Mouse (Mus musculus): Measurements from ENCODE around the gene Nkx1-2.

Gene Nkx1-2

DNA sequence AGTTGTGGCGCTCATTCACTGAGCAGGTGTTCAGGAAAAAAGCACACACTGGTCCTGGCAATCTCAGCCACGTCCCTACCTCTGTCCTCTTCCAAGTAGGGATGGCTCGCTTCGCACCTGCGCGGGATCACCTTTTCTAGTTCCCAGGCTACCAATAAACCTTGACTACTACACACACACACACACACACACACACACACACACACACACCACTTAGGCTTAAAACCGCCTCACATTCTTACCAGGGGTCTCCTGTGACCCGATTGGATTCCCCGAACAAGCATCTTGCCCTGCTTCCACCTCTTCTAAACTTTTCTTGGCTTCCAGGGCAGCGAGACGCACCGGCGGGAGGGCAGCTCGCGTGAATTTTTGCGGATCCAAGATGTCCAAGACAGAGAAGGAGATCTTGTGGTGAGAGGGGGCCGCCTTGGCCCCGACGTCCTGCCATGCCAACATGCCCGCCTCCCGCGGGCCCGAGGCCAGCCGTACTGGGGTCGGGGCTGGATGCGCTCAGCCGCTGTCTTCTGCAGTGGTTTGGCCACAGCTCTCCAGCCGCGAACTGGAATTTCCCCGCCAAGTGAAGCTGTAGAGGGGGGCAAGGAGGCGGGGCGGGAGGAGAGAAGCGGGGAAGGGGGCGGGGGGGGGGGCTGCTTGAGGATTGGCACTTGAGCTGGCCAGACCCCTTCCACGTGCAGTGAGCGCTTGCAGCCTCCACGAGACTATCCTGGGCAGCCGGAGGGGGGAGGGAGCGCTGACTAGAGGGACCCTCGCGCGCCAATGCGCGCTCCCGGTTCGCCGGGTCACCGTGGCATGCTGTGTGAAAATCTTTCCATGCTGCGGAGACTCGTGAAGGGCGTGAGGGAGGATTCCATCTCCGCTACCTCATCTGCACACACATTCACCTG is at the start of gene Nkx1-2:
Nkx1-2 (minus strand) TSS at position 567 of the 905 bp plus-strand sequence.
- DNase-seq (ENCODE audit: low read depth in 1 of 2, low spot score in 2 of 2), result no peak

DNA sequence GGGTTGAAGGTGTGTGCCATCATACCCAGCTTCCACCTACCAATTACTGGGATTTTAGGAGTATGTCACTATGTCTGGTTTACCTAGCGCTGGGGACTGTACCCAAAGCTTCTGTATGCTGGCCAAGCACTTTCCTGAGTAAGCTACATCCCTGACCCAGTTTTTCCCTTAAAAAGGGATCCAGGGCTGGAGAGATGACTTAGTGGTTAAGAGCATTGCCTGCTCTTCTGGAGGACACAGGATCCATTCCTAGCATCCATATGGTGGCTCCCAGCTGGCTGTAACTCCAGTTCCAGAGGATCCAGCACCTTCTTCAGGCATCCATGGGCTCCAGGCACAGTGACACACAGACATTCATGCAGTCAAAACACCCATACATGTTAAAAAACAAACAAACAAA is 47.1 kb upstream of the Nkx1-2 start:
- no peak for DNase-seq (ENCODE audit: low read depth in 1 of 2, low spot score in 2 of 2)

DNA sequence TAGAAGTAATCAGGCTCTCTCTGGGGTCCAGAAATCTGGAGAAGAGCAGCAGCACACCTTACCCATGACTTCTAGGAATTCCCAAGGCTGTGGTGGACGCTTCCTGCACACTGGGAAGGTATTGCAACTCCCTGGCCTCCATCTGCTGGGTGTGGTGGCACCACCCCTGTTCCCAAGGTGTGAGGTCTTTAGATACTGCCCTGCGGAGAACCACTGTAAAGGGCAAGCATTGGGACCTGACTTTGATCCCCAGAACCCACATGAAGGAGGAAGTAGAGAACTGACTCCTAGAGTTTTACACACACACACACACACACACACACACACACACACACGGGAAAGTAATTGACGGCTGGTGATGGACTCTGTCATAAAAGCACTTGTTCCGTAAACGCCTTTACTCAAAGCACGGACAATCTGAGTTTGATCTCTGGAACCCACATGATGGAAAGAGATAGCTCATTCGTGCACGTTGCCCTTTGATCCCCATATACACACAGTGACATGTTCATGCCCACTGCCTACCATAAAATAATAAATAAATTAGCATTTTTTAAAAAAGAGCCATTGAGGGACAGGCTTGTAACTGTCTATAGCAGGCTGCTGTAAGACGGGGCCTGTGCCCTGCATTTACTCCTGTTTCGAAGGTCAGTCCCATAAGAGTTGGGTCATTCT is 45.3 kb upstream of the Nkx1-2 start:
- no peak for DNase-seq (ENCODE audit: low read depth in 1 of 2, low spot score in 2 of 2)

DNA sequence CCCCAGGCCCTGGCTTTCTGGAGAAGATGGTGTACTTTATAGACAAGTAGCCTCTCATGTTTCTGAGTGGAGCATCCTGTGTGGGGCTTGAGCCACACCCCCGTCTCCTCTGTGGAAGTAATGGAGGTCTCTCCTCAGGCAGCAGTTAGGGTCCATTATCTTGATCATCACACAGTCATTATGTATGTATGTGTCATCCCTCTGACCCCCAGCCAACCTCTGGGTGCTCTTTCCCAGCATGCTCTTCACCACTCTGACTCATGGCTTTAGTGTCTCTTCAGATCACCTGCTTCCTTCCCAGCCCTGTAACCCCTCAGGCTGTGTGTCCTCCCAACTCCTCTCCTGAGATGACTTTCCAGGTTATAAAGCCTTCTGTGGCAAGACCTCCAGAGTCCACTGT is 42.2 kb upstream of the Nkx1-2 start:
- no peak for DNase-seq (ENCODE audit: low read depth in 1 of 2, low spot score in 2 of 2)

DNA sequence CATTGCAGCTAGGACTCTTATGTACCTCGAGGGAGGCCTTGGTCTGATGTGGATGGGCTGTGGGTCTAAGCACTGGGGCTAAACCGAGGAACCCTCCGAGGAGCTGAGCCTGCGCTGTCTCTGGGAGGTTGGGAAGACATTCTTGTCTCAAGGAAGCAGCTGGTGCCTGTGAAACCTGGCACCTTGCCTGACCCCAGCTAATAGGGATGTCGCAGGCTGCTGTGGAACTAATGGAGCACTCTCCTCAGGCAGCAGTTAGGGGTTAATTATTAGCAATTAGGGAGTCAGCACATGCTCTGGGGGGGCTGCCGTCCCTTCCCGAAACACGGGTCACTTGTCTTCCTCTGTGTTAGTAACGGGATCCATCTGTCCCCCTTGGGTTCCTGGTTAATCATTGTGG is 41.5 kb upstream of the Nkx1-2 start:
- no peak for DNase-seq (ENCODE audit: low read depth in 1 of 2, low spot score in 2 of 2)

DNA sequence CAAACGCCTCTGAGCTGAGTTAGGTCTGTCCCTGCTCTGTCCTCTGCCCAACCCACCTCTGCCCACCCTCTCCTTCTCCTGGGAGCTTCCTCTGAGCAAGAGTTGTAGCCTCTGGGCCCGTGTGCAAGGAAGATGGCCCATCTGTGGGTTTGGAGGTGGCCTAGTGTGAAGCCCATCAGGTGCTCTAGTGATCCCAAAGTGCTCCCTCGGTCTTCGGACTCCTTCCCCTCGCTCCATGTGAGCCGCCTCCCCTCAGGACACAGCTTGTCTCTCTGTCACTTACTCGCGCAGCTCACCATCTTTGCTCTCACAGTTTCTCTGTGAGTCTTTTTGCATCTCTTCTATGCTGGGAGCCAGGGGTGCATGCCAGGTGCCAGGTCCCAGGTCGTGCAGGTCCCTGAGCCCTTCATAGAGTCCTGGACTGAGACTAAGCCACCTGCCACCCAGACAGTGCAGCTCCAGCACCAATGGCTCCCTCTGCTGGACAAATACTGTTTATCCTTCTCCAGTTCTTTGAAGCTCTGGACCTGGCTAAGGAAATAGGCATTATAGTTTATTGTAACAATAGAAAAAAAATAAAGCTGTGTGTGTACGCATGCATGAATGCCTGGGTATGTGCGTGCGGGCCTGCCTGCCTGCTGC is 39.1 kb upstream of the Nkx1-2 start:
- no peak for DNase-seq (ENCODE audit: low read depth in 1 of 2, low spot score in 2 of 2)

DNA sequence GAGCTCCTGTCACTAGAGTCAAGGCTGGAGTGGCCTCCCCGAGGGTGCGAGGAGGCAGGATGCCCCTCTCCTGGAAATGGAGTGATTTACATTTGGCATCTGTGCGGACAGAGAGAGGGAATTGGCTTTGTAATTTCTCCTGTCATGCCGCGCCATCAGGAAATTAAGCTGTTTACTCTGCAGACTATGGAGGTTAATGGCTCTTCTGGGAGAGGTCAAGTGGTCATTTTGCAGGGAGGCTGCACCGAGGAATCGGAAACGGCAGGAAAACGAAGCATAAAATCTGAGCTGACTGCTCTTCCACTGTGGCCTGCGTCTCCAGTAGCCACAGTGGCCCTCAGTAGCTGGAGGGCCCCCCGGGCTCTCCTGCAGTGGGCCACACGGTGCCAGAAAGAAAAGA is 37.9 kb upstream of the Nkx1-2 start:
- no peak for DNase-seq (ENCODE audit: low read depth in 1 of 2, low spot score in 2 of 2)

DNA sequence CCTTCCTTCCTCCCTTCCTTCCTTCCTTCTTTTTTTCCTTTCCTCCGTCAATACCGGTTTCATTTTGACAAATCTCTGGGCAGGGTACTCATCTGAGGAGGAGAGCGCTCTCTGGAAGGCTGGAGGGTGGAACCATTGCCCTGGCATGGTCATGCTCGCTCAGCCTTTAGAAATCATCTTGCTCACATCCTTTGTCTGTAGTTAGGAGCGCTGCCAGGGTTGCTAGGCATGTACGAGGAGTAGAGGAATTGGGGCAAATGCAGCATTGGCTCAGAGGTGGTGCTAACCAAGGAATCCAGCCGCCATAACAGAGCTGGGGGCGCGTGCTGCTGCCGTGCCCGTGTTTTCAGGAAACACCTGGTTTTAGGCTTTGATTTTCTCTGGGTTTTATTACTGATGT is 31.9 kb upstream of the Nkx1-2 start:
- no peak for DNase-seq (ENCODE audit: low read depth in 1 of 2, low spot score in 2 of 2)

DNA sequence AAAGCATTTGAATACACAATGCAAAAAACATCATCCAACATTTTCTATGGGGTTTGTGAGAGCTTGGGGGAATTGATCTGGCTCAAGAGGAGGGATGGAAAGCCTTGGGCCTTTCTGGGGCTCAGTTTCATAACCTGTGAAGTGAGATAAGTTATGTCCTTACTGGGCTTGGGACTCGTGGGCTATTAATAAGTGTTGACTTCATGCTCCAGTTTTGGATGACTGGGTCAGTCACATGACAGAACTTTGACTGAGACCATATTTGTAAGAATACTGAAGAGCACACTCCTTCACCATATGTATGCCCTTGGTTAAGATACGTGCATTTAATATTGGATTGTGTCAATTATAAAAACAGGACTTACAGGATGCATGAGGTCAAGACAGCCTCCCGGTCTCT is 28.0 kb upstream of the Nkx1-2 start:
- DNase-seq (ENCODE audit: low read depth in 1 of 2, low spot score in 2 of 2), result no peak

DNA sequence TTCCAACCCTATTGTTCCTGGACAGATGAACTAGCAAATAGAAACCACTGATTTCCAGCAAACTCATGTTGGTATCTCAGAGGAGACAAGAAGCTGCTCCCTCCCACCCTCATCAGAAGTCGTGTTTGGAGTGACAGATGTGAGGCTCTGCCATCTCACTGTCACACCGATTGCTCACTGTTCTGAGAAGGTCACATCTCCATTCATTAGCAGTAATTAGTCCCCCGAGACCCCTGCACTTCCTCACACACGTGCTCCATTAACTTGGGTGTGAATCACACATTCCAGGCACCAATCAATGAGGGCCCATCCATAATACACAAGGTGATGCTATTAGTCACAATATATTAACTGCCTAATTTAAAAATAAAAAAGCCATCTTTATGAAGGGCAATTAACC is 26.7 kb upstream of the Nkx1-2 start:
- DNase-seq (ENCODE audit: low read depth in 1 of 2, low spot score in 2 of 2), result no peak

DNA sequence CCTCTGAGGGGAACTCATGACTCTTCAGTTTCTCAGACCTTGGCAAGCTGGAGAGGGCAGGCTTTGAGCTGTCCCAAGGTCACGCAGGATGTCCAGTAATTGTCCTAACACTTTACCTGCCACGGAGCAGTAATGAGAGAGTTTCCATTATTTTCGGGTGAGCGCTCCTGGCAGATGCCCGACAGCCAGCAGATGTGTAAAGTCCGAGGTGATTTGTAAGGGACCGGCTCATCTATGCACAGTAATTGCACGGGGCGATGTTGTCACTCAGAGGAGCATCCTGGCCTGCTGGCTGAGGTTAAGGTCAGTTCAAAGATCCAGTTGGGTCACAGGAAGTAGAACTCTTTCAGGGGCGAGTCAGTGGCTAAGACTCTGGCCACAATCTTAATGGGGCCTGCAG is 24.7 kb upstream of the Nkx1-2 start:
- no peak for DNase-seq (ENCODE audit: low read depth in 1 of 2, low spot score in 2 of 2)

DNA sequence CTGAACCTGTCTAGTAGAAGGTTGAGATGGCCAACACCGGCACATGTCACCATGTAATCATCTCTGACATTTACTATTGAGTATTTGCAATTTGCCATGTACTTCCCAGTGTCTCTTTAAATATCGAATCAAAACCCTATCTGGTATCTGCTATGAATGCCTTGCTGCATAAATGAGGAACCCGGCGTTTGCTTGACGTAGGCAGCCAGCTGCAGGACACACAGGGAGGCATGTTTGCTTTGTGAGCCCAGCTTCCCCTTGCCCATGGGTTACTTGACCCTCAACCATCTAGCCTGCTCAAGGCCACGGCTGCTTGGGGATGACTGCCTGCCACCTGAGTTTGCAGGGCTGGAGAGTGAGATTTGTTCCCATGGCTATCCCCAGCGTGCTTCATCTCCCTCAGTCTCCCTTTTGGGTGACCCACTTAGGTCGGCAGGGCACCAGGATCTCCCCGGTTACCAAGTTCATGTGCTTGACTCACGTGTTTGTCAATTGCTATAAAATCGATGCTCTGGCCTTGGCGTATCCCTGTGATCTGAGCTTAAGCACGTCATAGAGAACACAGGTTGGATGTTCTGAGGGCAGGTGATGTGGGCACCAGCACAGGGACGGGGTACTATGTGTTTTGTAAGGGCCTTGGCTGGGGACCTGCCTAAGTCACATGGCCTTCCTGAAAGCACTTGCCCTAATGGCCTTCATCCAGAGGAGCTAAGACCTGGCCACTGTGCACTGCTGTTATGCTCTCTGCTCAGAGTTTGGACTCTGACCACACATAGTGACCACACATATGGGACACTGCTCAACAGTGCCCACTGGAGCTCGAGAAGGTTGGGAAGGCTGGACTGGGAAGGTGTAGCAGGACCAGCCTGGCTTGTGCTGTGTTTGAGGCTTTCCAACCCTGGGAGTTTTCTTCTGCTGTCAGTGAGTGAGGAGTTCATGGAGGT is 20.8 kb upstream of the Nkx1-2 start:
- DNase-seq (ENCODE audit: low read depth in 1 of 2, low spot score in 2 of 2), result peak in 1 of 2 experiments; percentile 10

DNA sequence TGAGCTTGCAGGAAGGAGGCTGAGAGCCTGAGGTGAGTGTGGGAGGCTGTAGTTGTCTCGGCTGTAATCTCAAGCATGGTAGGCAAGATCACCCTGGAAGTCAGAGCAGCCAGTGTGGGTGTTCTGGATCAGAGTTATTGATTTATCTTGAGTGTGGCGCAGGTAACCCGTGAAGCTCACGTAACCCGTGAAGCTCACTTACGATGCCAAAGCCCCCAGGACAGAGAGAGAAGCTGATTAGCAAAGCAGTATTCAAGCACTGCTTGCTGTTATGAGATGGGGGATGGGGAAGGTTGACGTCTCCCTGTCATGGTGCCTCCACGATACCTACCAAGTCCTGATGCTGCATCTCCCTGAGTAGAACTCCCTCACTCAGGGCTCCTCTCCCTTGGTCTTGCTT is 20.1 kb upstream of the Nkx1-2 start:
- no peak for DNase-seq (ENCODE audit: low read depth in 1 of 2, low spot score in 2 of 2)

DNA sequence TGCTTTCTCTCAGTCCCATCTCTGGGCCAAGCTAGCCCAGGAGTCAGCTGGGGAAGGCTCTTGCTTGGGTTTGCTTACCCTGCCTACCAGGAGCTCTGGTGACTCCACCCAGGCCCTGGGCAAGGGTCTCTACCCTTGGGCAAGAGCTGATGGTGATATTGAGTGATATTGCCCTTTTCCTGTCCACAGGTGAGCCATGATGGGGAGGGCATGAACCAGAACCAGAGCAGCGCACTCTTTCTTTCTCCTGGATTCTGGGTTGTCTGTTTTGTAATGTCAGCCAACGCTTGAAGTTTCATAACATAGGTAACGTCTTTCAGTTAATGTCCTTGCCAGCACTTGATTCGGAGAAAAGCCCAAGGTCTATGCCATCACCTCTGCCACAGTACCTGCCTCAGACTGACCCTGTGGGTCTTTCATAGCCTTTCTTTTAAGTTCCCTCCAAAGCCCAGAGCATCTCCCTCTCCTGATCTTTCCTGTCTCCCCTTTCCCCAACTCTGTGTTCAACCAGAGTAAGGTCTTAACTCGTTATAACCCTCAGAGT is 17.7 kb upstream of the Nkx1-2 start:
- DNase-seq (ENCODE audit: low read depth in 1 of 2, low spot score in 2 of 2), result no peak

DNA sequence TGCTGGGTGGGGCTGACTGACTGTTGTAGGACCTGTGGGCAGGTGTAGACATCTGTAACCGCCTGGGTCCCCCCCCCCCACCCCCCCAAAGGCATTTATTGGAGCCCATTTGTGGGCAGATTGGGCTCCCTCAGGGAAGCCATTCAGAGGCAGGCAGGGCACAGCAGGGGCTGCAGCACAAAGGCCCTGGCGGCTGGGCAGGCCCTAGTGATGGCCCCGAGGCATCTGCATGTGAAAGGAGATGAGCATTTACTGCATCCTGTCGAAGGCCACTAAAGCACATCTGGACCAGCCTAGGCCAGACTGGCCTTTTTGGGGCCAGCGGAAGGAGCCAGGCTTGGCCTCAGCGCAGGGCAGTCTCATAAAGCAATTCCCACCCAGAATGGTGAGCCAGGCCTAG is 17.0 kb upstream of the Nkx1-2 start:
- DNase-seq (ENCODE audit: low read depth in 1 of 2, low spot score in 2 of 2), result no peak

DNA sequence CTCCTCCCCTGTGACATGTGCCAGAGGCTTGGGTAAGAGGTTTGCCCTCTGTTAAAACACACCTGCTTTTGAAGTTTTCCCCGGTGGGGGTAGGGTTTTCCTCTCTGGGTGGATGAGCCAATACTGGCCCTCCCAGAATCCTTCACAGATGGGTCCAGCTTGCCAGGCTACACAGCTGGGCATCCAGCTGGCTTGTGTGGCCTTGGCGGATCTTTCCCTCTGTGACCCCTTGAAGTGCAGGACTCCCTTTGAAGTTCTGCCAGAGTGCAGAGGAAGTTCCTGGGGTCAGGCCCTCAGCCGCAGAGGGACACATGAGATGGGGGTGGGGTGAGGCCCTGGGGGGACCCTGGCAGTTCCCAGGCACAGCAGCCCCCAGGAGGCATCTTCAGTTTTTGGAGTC is 15.9 kb upstream of the Nkx1-2 start:
- DNase-seq (ENCODE audit: low read depth in 1 of 2, low spot score in 2 of 2), result no peak

DNA sequence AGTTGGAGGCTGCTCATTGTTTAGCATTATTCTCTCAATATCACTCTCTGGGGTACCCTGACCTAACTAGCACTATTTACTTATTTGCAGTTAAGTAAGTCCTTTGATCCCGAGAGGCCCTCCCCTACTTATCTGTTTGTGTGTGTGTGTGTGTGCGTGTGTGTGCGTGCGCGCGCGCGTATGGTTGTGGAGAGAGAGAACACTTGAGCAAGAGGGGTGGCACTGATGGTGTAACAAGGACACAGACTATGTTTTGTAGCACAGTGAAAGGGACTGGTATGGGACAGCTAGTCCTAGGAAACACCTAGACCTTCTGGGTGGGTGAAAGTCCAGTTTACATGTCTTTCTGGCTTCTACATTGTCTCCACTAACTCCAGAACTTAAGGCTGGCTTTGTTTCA is 12.1 kb upstream of the Nkx1-2 start:
- DNase-seq (ENCODE audit: low read depth in 1 of 2, low spot score in 2 of 2), result no peak

DNA sequence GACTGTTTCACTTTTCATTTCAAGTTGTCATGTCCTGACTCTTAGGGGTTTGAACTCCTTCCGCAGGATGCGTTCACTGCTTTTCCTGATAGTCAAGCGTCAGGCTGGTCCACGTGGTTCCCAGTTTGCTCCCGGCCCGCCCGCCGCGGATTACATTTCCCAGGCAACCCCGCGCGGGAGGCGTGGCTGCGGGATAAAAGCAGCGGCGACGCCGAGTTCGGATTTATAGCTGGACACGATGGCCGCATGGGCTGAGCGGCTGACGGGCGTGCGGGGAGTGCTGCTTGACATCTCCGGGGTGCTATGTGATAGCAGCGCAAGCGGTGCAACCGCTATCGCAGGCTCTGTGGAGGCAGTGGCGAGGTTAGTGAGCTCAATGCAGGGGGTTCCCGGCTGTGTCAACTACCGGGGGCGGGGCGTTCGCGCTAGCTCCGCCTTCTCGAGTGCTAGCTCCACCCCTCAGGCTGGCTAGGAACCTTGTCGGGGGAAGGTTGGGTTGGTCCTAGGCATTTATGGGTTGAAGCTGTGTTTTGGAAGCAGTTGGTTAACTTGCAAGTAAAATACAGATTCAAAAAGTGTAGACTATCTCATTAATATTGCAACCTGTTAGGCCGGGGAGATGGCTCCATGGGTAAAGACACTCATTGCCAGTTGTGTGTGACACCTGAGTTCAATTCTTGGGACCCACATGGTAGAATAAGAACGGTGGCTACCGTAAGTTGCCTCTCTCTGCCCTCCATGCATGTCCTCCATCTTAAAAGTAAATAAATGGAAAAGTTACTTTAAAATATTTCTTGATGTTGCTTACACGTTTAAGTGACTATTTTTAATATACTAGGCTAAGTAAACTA is 11.3 kb upstream of the Nkx1-2 start, which contains the start of gene Lhpp:
Lhpp (plus strand) TSS at position 171 of the 851 bp plus-strand sequence.
- peak; percentile 44 to 78 for DNase-seq (ENCODE audit: low read depth in 1 of 2, low spot score in 2 of 2)

DNA sequence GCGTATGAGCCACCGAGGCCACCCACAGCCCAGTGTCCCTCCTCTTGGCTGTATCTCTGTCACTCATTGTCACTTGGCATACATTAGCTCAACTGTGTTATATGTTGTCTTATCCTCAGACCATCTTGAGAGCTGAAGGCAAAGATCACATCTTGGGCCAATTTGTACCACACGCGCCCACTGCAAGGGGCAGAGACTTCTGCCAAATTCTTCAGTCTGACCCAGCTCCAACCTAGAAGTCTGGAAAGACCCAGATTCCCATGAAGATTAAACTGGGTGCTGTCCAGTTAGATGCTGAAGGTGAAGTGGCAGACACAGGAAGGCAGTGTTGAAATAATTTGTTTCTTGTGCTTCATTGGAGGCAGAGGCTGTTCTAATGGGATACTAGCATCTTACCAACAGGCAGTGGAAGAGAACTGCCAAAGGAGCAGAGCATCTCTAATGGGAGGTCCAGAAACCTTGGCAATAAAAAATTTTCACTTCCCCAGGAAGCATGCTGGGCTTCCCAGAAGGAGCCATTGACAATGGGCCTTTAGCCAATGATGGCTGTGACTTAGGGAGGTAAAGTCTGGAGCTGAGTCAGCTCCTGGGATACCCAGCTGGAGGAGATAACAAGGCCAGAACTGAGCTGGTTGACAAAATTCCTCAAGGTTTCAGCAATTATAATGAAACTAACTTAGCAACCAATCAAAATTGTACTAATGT is 9.0 kb upstream of the Nkx1-2 start:
- no peak for DNase-seq (ENCODE audit: low read depth in 1 of 2, low spot score in 2 of 2)
